Mouse (Mus musculus): ENCODE results near the gene Zbtb17. TPM values are rescaled to one million over a fixed set of nuclear protein-coding genes. Genes with fewer than 3 reads are reported as not detected.
A peak's percentile ranks its signal among the peaks of the same experiment; 100 is the strongest.

The Zbtb17 gene
- polyA plus RNA-seq, 1 experiment from 2014 or later, result 8.5 TPM

DNA sequence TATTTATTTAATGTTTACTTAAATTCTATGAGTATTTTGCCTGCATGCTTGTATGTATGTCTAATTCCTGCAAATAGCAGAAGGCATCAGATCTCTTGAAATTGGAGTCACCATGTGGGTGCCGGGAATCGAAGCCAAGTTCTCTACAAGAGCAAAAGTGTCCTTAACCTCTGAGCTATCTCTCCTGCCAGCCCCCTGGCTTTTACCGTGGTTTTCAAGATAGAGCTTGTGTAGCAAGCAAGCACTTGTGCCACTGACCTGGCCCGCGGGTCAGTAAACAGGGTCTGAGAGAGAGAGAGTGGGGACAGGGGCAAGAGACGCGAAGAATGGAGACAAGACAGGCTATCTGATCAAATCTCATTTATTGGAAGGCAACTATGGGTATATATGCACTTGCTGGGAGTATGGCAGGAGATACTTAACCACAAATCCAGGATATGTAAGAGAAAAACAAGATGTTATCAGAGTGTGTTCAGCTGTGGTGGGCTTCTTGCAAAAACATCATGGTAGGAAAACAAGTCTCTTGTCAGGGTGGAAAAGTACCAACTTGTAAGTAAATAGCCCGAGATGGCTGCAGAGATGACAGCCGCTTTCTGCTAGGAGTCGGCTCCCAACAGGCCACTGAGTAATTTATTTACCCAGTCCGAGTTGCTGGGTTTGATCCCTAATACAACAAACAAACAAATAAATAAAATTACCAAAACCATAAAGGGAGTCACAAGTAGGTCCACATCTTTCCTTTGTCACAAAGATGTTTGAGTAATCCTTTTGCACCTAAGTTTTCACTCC is 619 bp upstream of the Zbtb17 start:
- Histone ChIP-seq H3K27ac (replicated peaks) (no peak overlapping the region), H3K9me3 (replicated peaks) (no peaks in the 10 kb centered on the region), H3K4me3 (replicated peaks) (peak overlapping the region; percentile 99), H3K4me1 (replicated peaks) (peaks cover 26% of the 10 kb centered on the region), H3K9ac (peak overlapping the region; percentile 92), H3K36me3 (replicated peaks) (peaks cover 12% of the 10 kb centered on the region), H3K27me3 (no peaks in the 10 kb centered on the region), H3K4me2 (peak overlapping the region; percentile 90)
- 19% methylated on average over 11 of the region's 11 CpGs for WGBS (ENCODE audit: insufficient replicate concordance)
- ATAC-seq (ENCODE audit: insufficient read depth), result no peak

DNA sequence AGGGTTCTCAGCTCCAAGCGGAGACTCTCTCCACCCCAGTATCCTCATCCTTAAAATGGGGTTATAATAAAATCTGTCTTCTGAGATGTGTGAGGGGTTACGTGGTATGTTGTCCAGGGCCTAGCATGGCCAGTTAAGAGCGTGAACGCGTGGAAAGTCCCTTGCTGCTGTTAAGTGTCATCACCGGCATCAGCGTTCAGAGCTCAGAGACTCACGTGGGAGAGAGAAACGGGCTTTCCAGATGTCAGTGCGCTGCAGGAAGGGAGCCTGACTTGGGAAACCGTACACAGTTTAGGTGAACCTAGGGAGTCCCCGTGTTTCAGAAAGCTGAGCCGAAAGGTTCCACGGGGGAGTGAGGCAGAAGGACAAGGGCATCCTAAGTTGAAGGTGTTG is 870 bp downstream of the Zbtb17 start:
- Histone ChIP-seq H3K36me3 (replicated peaks) (peaks cover 18% of the 10 kb centered on the region), H3K4me1 (replicated peaks) (peaks cover 26% of the 10 kb centered on the region), H3K9ac (peak overlapping the region; percentile 92), H3K4me2 (peak overlapping the region; percentile 90), H3K27ac (replicated peaks) (no peak overlapping the region), H3K27me3 (no peaks in the 10 kb centered on the region), H3K9me3 (replicated peaks) (no peaks in the 10 kb centered on the region), H3K4me3 (replicated peaks) (peak overlapping the region; percentile 99)
- ATAC-seq (ENCODE audit: insufficient read depth), result no peak
- WGBS (ENCODE audit: insufficient replicate concordance), result 19% methylated on average over 14 of the region's 14 CpGs

GRCm38 (mm10) chr4:141446211-141446610 is 1.8 kb downstream of the Zbtb17 start:
- Histone ChIP-seq H3K9ac (no peak overlapping the region), H3K9me3 (replicated peaks) (no peaks in the 10 kb centered on the region), H3K4me1 (replicated peaks) (peaks cover 26% of the 10 kb centered on the region), H3K36me3 (replicated peaks) (peaks cover 18% of the 10 kb centered on the region), H3K4me2 (no peak overlapping the region), H3K27me3 (no peaks in the 10 kb centered on the region), H3K4me3 (replicated peaks) (no peak overlapping the region), H3K27ac (replicated peaks) (no peak overlapping the region)
- ATAC-seq (ENCODE audit: insufficient read depth), result no peak
- WGBS (ENCODE audit: insufficient replicate concordance), result 66% methylated on average over 7 of the region's 7 CpGs

DNA sequence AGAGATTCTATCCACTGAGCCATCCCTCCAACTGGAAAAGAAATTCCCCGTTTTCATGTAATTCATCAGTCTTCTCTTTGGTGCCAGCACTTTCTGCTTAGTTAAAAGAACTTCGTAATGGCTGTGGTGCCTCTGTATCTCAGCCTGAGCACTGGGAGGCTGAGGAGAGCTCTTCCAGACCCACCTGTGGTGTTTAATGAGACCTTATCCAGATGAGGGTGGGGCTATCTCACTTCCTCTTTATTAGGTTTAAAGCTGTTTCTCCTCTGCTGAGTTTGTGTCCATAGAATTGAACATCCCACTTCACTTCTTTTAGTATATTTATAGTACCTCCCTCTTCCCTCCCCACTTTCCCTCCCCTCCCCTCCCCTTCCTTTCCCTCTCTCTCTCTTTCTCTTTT is 6.8 kb downstream of the Zbtb17 start:
- Histone ChIP-seq H3K4me3 (replicated peaks) (no peak overlapping the region), H3K4me1 (replicated peaks) (peaks cover 19% of the 10 kb centered on the region; the same call in 1 of the 2 replicates), H3K9ac (no peak overlapping the region), H3K4me2 (no peak overlapping the region), H3K27ac (replicated peaks) (no peak overlapping the region), H3K27me3 (no peaks in the 10 kb centered on the region), H3K9me3 (replicated peaks) (no peaks in the 10 kb centered on the region), H3K36me3 (replicated peaks) (peaks cover 18% of the 10 kb centered on the region)
- WGBS (ENCODE audit: insufficient replicate concordance), result 67% methylated on average over 2 of the region's 2 CpGs
- ATAC-seq (ENCODE audit: insufficient read depth), result no peak

DNA sequence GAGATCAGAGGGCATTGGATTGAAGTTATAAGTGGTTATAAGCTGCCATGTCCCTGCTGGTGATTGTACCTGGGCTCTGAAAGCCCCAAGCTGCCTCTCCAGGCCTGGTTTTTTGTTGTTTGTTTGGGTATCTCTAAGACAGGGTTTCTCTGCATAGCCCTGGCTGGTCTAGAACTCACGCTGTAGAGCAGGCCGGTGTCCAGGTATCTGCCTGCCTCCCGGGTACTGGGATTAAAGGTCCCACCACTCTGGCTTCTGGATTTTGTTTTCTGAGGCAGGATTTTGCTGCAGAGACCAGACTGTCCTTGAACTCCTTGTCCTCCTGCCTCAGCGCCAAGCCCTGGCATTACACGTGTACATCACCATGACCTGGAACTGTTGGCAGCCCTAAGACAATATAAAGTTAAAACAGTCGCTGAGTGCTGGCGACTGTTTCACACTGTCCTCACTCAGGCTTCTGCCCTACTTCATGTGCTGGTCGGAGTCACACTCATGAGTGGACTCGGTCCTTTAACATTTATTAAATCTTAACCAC is 7.5 kb downstream of the Zbtb17 start:
- 75% methylated on average over 9 of the region's 9 CpGs for WGBS (ENCODE audit: insufficient replicate concordance)
- Histone ChIP-seq H3K27me3 (no peaks in the 10 kb centered on the region), H3K4me3 (replicated peaks) (no peak overlapping the region), H3K9ac (no peak overlapping the region), H3K36me3 (replicated peaks) (peaks cover 18% of the 10 kb centered on the region), H3K9me3 (replicated peaks) (no peaks in the 10 kb centered on the region), H3K4me1 (replicated peaks) (peaks cover 15% of the 10 kb centered on the region; the same call in 1 of the 2 replicates), H3K27ac (replicated peaks) (no peak overlapping the region), H3K4me2 (no peak overlapping the region)
- no peak for ATAC-seq (ENCODE audit: insufficient read depth)

- Histone ChIP-seq H3K9me3 (replicated peaks) (no peaks in the 10 kb centered on the region), H3K36me3 (replicated peaks) (peaks cover 3% of the 10 kb centered on the region; the same call in 1 of the 2 replicates), H3K4me1 (replicated peaks) (peaks cover 24% of the 10 kb centered on the region), H3K27ac (replicated peaks) (0 out of 2 replicates have a peak overlapping the region, but pooled peaks have one; percentile 24), H3K27me3 (no peaks in the 10 kb centered on the region), H3K9ac (no peak overlapping the region), H3K4me2 (no peak overlapping the region), H3K4me3 (replicated peaks) (no peak overlapping the region)
- 50% methylated on average over 14 of the region's 14 CpGs for WGBS (ENCODE audit: insufficient replicate concordance)
- ATAC-seq (ENCODE audit: insufficient read depth), result 0 out of 2 replicates have a peak, but pooled peaks have one; percentile 18
These were observed 10.3 kb downstream of the Zbtb17 start for GRCm38 (mm10) chr4:141454581-141455350.

DNA sequence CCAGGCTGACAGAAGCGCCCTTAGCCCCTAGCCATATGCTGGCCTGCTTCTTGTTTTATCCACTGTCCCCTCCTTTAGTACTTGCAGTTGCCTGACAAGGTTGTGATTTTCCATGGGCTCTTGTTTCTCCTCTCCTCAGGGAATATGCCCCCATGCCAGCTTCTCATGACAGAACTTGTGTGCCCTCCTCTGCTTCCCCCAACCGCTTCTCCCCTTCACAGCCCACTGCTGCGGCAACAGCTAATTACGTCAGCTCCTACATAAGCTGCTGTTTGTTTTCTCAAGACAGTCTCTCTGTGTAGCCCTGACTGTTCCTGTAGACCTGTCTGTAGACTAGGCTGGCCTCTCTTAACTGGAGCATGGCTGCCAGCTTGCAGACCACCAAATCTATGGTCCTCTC is 11.1 kb downstream of the Zbtb17 start:
- Histone ChIP-seq H3K36me3 (replicated peaks) (peaks cover 6% of the 10 kb centered on the region; the same call in 1 of the 2 replicates), H3K9ac (no peak overlapping the region), H3K4me2 (no peak overlapping the region), H3K4me3 (replicated peaks) (no peak overlapping the region), H3K27ac (replicated peaks) (no peak overlapping the region), H3K9me3 (replicated peaks) (no peaks in the 10 kb centered on the region), H3K27me3 (no peaks in the 10 kb centered on the region), H3K4me1 (replicated peaks) (peaks cover 24% of the 10 kb centered on the region)
- WGBS (ENCODE audit: insufficient replicate concordance), result 80% methylated on average over 4 of the region's 4 CpGs
- ATAC-seq (ENCODE audit: insufficient read depth), result no peak

GRCm38 (mm10) chr4:141456193-141456938 is 11.9 kb downstream of the Zbtb17 start:
- Histone ChIP-seq H3K27me3 (no peaks in the 10 kb centered on the region), H3K4me3 (replicated peaks) (no peak overlapping the region), H3K27ac (replicated peaks) (no peak overlapping the region), H3K9ac (no peak overlapping the region), H3K4me1 (replicated peaks) (peaks cover 30% of the 10 kb centered on the region), H3K4me2 (no peak overlapping the region), H3K9me3 (replicated peaks) (no peaks in the 10 kb centered on the region), H3K36me3 (replicated peaks) (peaks cover 6% of the 10 kb centered on the region; the same call in 1 of the 2 replicates)
- WGBS (ENCODE audit: insufficient replicate concordance), result 79% methylated on average over 14 of the region's 14 CpGs
- ATAC-seq (ENCODE audit: insufficient read depth), result no peak

DNA sequence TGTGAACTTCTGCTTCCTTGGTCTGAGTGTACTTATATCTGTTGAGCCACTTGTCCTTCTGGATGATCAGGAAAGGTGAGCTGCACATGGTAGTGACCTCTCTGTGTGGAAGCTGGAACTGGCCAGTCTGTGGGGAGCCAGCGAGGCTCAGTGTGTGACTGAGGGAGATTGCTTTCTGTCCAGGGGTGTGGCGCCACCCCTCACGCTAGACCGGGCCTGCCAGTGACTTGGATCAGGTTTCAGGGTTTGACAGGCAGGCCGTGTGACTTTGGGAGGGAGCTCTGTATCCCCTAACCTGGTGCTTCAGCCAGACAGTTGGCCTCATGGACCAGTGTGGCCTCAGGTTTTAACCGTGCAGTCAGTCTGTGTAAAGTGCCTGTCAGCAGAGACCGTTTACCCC is 13.8 kb downstream of the Zbtb17 start:
- Histone ChIP-seq H3K4me1 (replicated peaks) (peaks cover 30% of the 10 kb centered on the region), H3K36me3 (replicated peaks) (peaks cover 12% of the 10 kb centered on the region; the same call in 1 of the 2 replicates), H3K9me3 (replicated peaks) (no peaks in the 10 kb centered on the region), H3K4me3 (replicated peaks) (no peak overlapping the region), H3K27me3 (no peaks in the 10 kb centered on the region), H3K9ac (no peak overlapping the region), H3K4me2 (no peak overlapping the region), H3K27ac (replicated peaks) (no peak overlapping the region)
- WGBS (ENCODE audit: insufficient replicate concordance), result 52% methylated on average over 7 of the region's 7 CpGs
- ATAC-seq (ENCODE audit: insufficient read depth), result no peak

- WGBS (ENCODE audit: insufficient replicate concordance), result 70% methylated on average over 3 of the region's 3 CpGs
- Histone ChIP-seq H3K4me3 (replicated peaks) (no peak overlapping the region), H3K36me3 (replicated peaks) (peaks cover 17% of the 10 kb centered on the region), H3K9me3 (replicated peaks) (no peaks in the 10 kb centered on the region), H3K9ac (no peak overlapping the region), H3K27ac (replicated peaks) (no peak overlapping the region), H3K4me2 (no peak overlapping the region), H3K4me1 (replicated peaks) (peaks cover 28% of the 10 kb centered on the region), H3K27me3 (no peaks in the 10 kb centered on the region)
- no peak for ATAC-seq (ENCODE audit: insufficient read depth)
These were observed 14.4 kb downstream of the Zbtb17 start for GRCm38 (mm10) chr4:141458888-141459287.
